Mouse (Mus musculus): Measurements from ENCODE around the gene Slco3a1. TPM values are rescaled to one million over a fixed set of nuclear protein-coding genes. Genes with fewer than 3 reads are reported as not detected.
A peak's percentile ranks its signal among the peaks of the same experiment; 100 is the strongest.

Gene Slco3a1
- 19.1 and 20.3 TPM in 2 replicates for polyA plus RNA-seq (2015; fragmentation: Nextera tagmentation; extraction: Ambion mirVana)

GRCm38 (mm10) chr7:74554608-74555311 lies at the start of gene Slco3a1:
TSS of gene Slco3a1 (minus strand) at chr7:74554780.
- H3K4me3 ChIP-seq, result peak within 1 kb of the TSS; percentile 72
- peak within 1 kb of the TSS; percentile 75 for H3K27ac ChIP-seq
- H3K27me3 ChIP-seq, result peaks cover 20% of the 10 kb centered on the region
- peaks cover 22% of the 10 kb centered on the region for H3K4me1 ChIP-seq
- no peaks in the 10 kb centered on the region for H3K36me3 ChIP-seq
- WGBS, result under 1% methylated on average over 60 of the region's 66 CpGs
- H3K9ac ChIP-seq, result peak within 1 kb of the TSS; percentile 56
- ATAC-seq (ENCODE audit: insufficient number of reproducible peaks, low FRiP score, low TSS enrichment, low read depth), result peak; percentile 52; the same call in 1 of the 2 replicates
- no peaks in the 10 kb centered on the region for H3K9me3 ChIP-seq
- H3K4me2 ChIP-seq, result peak within 1 kb of the TSS; percentile 95

- Histone ChIP-seq H3K9me3 (no peaks in the 10 kb centered on the region), H3K27ac (no peak overlapping the region), H3K4me3 (no peak overlapping the region), H3K4me2 (no peak overlapping the region), H3K9ac (no peak overlapping the region), H3K4me1 (no peaks in the 10 kb centered on the region), H3K27me3 (no peaks in the 10 kb centered on the region), H3K36me3 (no peaks in the 10 kb centered on the region)
- no peak for ATAC-seq (ENCODE audit: insufficient number of reproducible peaks, low FRiP score, low TSS enrichment, low read depth)
- 89% methylated on average over 5 of the region's 5 CpGs for WGBS
Measured at GRCm38 (mm10) chr7:74600996-74601395, 46.4 kb upstream of the Slco3a1 start.

GRCm38 (mm10) chr7:74579411-74579810 lies 24.8 kb upstream of the Slco3a1 start:
- H3K27ac ChIP-seq, result no peak overlapping the region
- H3K36me3 ChIP-seq, result no peaks in the 10 kb centered on the region
- H3K9ac ChIP-seq, result no peak overlapping the region
- no peaks in the 10 kb centered on the region for H3K9me3 ChIP-seq
- no peak overlapping the region for H3K4me3 ChIP-seq
- H3K27me3 ChIP-seq, result no peaks in the 10 kb centered on the region
- 79% methylated on average over 1 of the region's 1 CpGs for WGBS
- no peak for ATAC-seq (ENCODE audit: insufficient number of reproducible peaks, low FRiP score, low TSS enrichment, low read depth)
- no peaks in the 10 kb centered on the region for H3K4me1 ChIP-seq
- no peak overlapping the region for H3K4me2 ChIP-seq

GRCm38 (mm10) chr7:74575678-74576077 lies 21.1 kb upstream of the Slco3a1 start:
- no peak overlapping the region for H3K9ac ChIP-seq
- WGBS, result 74% methylated on average over 3 of the region's 3 CpGs
- no peaks in the 10 kb centered on the region for H3K27me3 ChIP-seq
- H3K4me3 ChIP-seq, result no peak overlapping the region
- H3K36me3 ChIP-seq, result no peaks in the 10 kb centered on the region
- H3K27ac ChIP-seq, result no peak overlapping the region
- H3K9me3 ChIP-seq, result no peaks in the 10 kb centered on the region
- no peaks in the 10 kb centered on the region for H3K4me1 ChIP-seq
- H3K4me2 ChIP-seq, result no peak overlapping the region
- no peak for ATAC-seq (ENCODE audit: insufficient number of reproducible peaks, low FRiP score, low TSS enrichment, low read depth)

- no peak for ATAC-seq (ENCODE audit: insufficient number of reproducible peaks, low FRiP score, low TSS enrichment, low read depth)
- no peak overlapping the region for H3K9ac ChIP-seq
- peaks cover 20% of the 10 kb centered on the region for H3K27me3 ChIP-seq
- H3K4me1 ChIP-seq, result peaks cover 22% of the 10 kb centered on the region
- H3K9me3 ChIP-seq, result no peaks in the 10 kb centered on the region
- WGBS, result 23% methylated on average over 6 of the region's 6 CpGs
- H3K4me3 ChIP-seq, result peak overlapping the region; percentile 72
- peak overlapping the region; percentile 95 for H3K4me2 ChIP-seq
- H3K27ac ChIP-seq, result no peak overlapping the region
- H3K36me3 ChIP-seq, result no peaks in the 10 kb centered on the region
Measured at GRCm38 (mm10) chr7:74555416-74555815, 836 bp upstream of the Slco3a1 start.

- under 1% methylated on average over 43 of the region's 46 CpGs for WGBS
- Histone ChIP-seq H3K27ac (peak overlapping the region; percentile 75), H3K9me3 (no peaks in the 10 kb centered on the region), H3K4me2 (peak overlapping the region; percentile 95), H3K27me3 (peaks cover 20% of the 10 kb centered on the region), H3K9ac (peak overlapping the region; percentile 56), H3K4me3 (peak overlapping the region; percentile 72), H3K4me1 (peaks cover 22% of the 10 kb centered on the region), H3K36me3 (no peaks in the 10 kb centered on the region)
- peak; percentile 45; the same call in 1 of the 2 replicates for ATAC-seq (ENCODE audit: insufficient number of reproducible peaks, low FRiP score, low TSS enrichment, low read depth)
Measured at GRCm38 (mm10) chr7:74554041-74554561, 479 bp downstream of the Slco3a1 start.

GRCm38 (mm10) chr7:74553111-74553650 lies 1.4 kb downstream of the Slco3a1 start:
- H3K4me3 ChIP-seq, result peak overlapping the region; percentile 72
- 47% methylated on average over 8 of the region's 8 CpGs for WGBS
- peaks cover 22% of the 10 kb centered on the region for H3K4me1 ChIP-seq
- H3K9ac ChIP-seq, result 0 out of 2 replicates have a peak overlapping the region, but pooled peaks have one; percentile 56
- ATAC-seq (ENCODE audit: insufficient number of reproducible peaks, low FRiP score, low TSS enrichment, low read depth), result no peak
- peak overlapping the region; percentile 95 for H3K4me2 ChIP-seq
- H3K27ac ChIP-seq, result no peak overlapping the region
- H3K27me3 ChIP-seq, result peaks cover 20% of the 10 kb centered on the region
- H3K36me3 ChIP-seq, result no peaks in the 10 kb centered on the region
- H3K9me3 ChIP-seq, result no peaks in the 10 kb centered on the region

- H3K27ac ChIP-seq, result no peak overlapping the region
- peaks cover 20% of the 10 kb centered on the region for H3K27me3 ChIP-seq
- no peaks in the 10 kb centered on the region for H3K36me3 ChIP-seq
- no peak for ATAC-seq (ENCODE audit: insufficient number of reproducible peaks, low FRiP score, low TSS enrichment, low read depth)
- H3K9me3 ChIP-seq, result no peaks in the 10 kb centered on the region
- H3K4me1 ChIP-seq, result peaks cover 22% of the 10 kb centered on the region
- H3K4me3 ChIP-seq, result no peak overlapping the region
- 43% methylated on average over 4 of the region's 4 CpGs for WGBS
- no peak overlapping the region for H3K4me2 ChIP-seq
- no peak overlapping the region for H3K9ac ChIP-seq
Measured at GRCm38 (mm10) chr7:74552546-74552945, 2.0 kb downstream of the Slco3a1 start.

GRCm38 (mm10) chr7:74552000-74552358 lies 2.6 kb downstream of the Slco3a1 start:
- Histone ChIP-seq H3K4me3 (no peak overlapping the region), H3K4me2 (no peak overlapping the region)
- WGBS, result 55% methylated on average over 2 of the region's 2 CpGs

GRCm38 (mm10) chr7:74551338-74551999 lies 3.1 kb downstream of the Slco3a1 start:
- ATAC-seq (ENCODE audit: insufficient number of reproducible peaks, low FRiP score, low TSS enrichment, low read depth), result no peak
- Histone ChIP-seq H3K27ac (no peak overlapping the region), H3K4me1 (peaks cover 22% of the 10 kb centered on the region), H3K27me3 (peaks cover 20% of the 10 kb centered on the region), H3K9ac (no peak overlapping the region), H3K36me3 (no peaks in the 10 kb centered on the region), H3K4me2 (no peak overlapping the region), H3K4me3 (no peak overlapping the region), H3K9me3 (no peaks in the 10 kb centered on the region)
- WGBS, result 75% methylated on average over 9 of the region's 9 CpGs

More at GRCm38 (mm10) chr7:74552000-74552358, 2.6 kb downstream of the Slco3a1 start:
- Histone ChIP-seq H3K9ac (no peak overlapping the region), H3K27me3 (peaks cover 20% of the 10 kb centered on the region), H3K27ac (no peak overlapping the region), H3K4me1 (peaks cover 22% of the 10 kb centered on the region), H3K9me3 (no peaks in the 10 kb centered on the region), H3K36me3 (no peaks in the 10 kb centered on the region)
- no peak for ATAC-seq (ENCODE audit: insufficient number of reproducible peaks, low FRiP score, low TSS enrichment, low read depth)

- H3K27me3 ChIP-seq, result peaks cover 13% of the 10 kb centered on the region
- no peak overlapping the region for H3K9ac ChIP-seq
- H3K27ac ChIP-seq, result no peak overlapping the region
- WGBS, result 35% methylated on average over 6 of the region's 6 CpGs
- H3K4me1 ChIP-seq, result peaks cover 15% of the 10 kb centered on the region
- H3K4me2 ChIP-seq, result no peak overlapping the region
- no peaks in the 10 kb centered on the region for H3K9me3 ChIP-seq
- no peaks in the 10 kb centered on the region for H3K36me3 ChIP-seq
- no peak overlapping the region for H3K4me3 ChIP-seq
- ATAC-seq (ENCODE audit: insufficient number of reproducible peaks, low FRiP score, low TSS enrichment, low read depth), result no peak
Measured at GRCm38 (mm10) chr7:74549686-74550085, 4.9 kb downstream of the Slco3a1 start.
